ENCODE assay signal across 20 mouse cellular contexts in the genomic region with DNA sequence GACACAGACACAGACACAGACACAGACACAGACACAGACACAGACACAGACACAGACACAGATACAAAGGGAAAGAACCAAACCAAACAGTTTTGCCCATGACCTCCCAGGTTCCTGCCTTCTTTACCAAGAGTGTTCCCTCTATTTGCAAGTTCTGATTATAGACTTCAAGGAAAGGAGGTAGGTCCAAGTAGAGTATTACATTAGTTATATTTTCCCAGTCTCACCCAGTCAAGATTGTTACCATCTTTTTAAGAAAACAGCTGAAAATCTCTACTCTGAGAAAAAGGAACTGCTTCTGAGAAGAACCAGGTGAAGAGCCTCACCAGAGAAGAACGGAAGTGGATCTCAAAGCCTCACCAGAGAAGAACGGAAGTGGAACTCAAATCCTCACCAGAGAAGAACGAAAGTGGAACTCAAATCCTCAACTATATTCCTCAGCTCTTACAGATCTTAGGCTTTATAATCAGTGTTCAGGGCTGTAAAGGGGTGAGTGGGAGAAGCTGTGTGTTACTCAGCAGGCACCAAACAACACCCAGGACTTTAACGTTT.
DNase-seq lines count a peak whose midpoint lies in the region; ATAC-seq and TF ChIP-seq lines count a peak whose summit lies in the region.
"Had no signal": no experiment of that assay in that cellular context is flagged by ENCODE, and none has a peak within 500 bp of the region (broad histone marks: within the 10 kb centered on the region; RNA-seq: fewer than 3 reads in every experiment).

No protein-coding gene starts in this region.

- no peak overlapping the region for H3K27ac ChIP-seq in liver, adult 2 months (replicated peaks; ENCODE audit: insufficient read depth, low read depth, low read length)
- H3K27ac ChIP-seq in liver, embryonic 12.5 days, result no peak overlapping the region
- H3K27ac ChIP-seq in intestine, embryonic 15.5 days, result no peak overlapping the region
- H3K27ac ChIP-seq: embryonic facial prominence, embryonic 10.5 days; heart, embryonic 13.5 days; kidney, postnatal 0 days; limb, embryonic 12.5 days; neural tube, embryonic 13.5 days had no signal

- WGBS in liver, adult 2 months, result 87% methylated on average over 4 of the region's 4 CpGs
- WGBS in liver, embryonic 12.5 days (ENCODE audit: insufficient replicate concordance), result 64% methylated on average over 4 of the region's 4 CpGs
- 81% methylated on average over 4 of the region's 4 CpGs for WGBS in intestine, embryonic 15.5 days

- H3K27me3 ChIP-seq in liver, adult 2 months (ENCODE audit: control insufficient read depth, insufficient read depth, low read length), result no peaks in the 10 kb centered on the region
- no peaks in the 10 kb centered on the region for H3K27me3 ChIP-seq in liver, embryonic 12.5 days (replicated peaks)
- H3K27me3 ChIP-seq in intestine, embryonic 15.5 days (replicated peaks), result no peaks in the 10 kb centered on the region
- H3K27me3 ChIP-seq: heart, embryonic 13.5 days; limb, embryonic 12.5 days; neural tube, embryonic 13.5 days had no signal

- TF ChIP-seq CTCF in liver, adult 2 months (IDR thresholded peaks at IDR 0.05; ENCODE audit: low read depth, low read length), result no peak

- TF ChIP-seq POLR2A in liver, adult 2 months (IDR thresholded peaks at IDR 0.05; ENCODE audit: extremely low read depth, insufficient read depth, low read length), result no peak

- H3K4me1 ChIP-seq in liver, adult 2 months (ENCODE audit: control insufficient read depth, insufficient read depth, low read length), result no peaks in the 10 kb centered on the region
- H3K4me1 ChIP-seq in liver, embryonic 12.5 days, result no peaks in the 10 kb centered on the region
- H3K4me1 ChIP-seq in intestine, embryonic 15.5 days (replicated peaks), result no peaks in the 10 kb centered on the region
- H3K4me1 ChIP-seq: embryonic facial prominence, embryonic 10.5 days; heart, embryonic 13.5 days; limb, embryonic 12.5 days; neural tube, embryonic 13.5 days had no signal

- no peaks in the 10 kb centered on the region for H3K79me2 ChIP-seq in liver, adult 2 months (ENCODE audit: control insufficient read depth, insufficient read depth, low read length)

- H3K4me3 ChIP-seq in liver, adult 2 months (ENCODE audit: insufficient read depth, low read depth, low read length), result no peak overlapping the region
- H3K4me3 ChIP-seq in liver, embryonic 12.5 days, result no peak overlapping the region
- H3K4me3 ChIP-seq in intestine, embryonic 15.5 days (replicated peaks), result no peak overlapping the region
- H3K4me3 ChIP-seq: embryonic facial prominence, embryonic 10.5 days; erythroblast, embryonic 14.5 days; heart, embryonic 13.5 days; limb, embryonic 12.5 days; neural tube, embryonic 13.5 days had no signal

- no peak overlapping the region for H3K9ac ChIP-seq in liver, adult 2 months (ENCODE audit: low read depth, low read length)
- H3K9ac ChIP-seq in liver, embryonic 12.5 days, result no peak overlapping the region
- no peak overlapping the region for H3K9ac ChIP-seq in intestine, embryonic 15.5 days
- H3K9ac ChIP-seq: forebrain, postnatal 0 days; heart, embryonic 13.5 days; limb, embryonic 12.5 days; neural tube, embryonic 13.5 days had no signal

- DNase-seq in liver, adult 2 months (ENCODE audit: extremely low read depth, low read depth, low spot score), result peak; percentile 25
- peak; percentile 75 for DNase-seq in CD4-positive helper T cell, adult 2 months (ENCODE audit: low read depth, low spot score)
- peak; percentile 80 for DNase-seq in naive thymus-derived CD4-positive, alpha-beta T cell, adult 2 months (ENCODE audit: low read depth)
- DNase-seq in urinary bladder, postnatal 4 days (ENCODE audit: low spot score in 2 of 2), result no peak
- DNase-seq in heart, adult 8-10 months (ENCODE audit: low spot score), result no peak
- DNase-seq: adrenal gland, postnatal 10 days; cerebellum, adult 9-10 months; forebrain, postnatal 0 days; gastrocnemius, postnatal 36 days; heart, postnatal 4 days had no signal

- no peak for ATAC-seq in liver, embryonic 12.5 days
- ATAC-seq in common myeloid progenitor, adult 5-6 weeks (replicated peaks; ENCODE audit: low read depth, poor library complexity, severe bottlenecking), result peak; percentile 97
- no peak for ATAC-seq in intestine, embryonic 15.5 days
- ATAC-seq: forebrain, postnatal 0 days; midbrain, embryonic 16.5 days had no signal

- no peaks in the 10 kb centered on the region for H3K36me3 ChIP-seq in liver, adult 2 months (ENCODE audit: control insufficient read depth, insufficient read depth, low read length)
- no peaks in the 10 kb centered on the region for H3K36me3 ChIP-seq in liver, embryonic 12.5 days
- H3K36me3 ChIP-seq in intestine, embryonic 15.5 days, result no peaks in the 10 kb centered on the region
- H3K36me3 ChIP-seq: embryonic facial prominence, embryonic 10.5 days; heart, embryonic 13.5 days; limb, embryonic 12.5 days; neural tube, embryonic 13.5 days had no signal

- no peak overlapping the region for H3K4me2 ChIP-seq in liver, embryonic 12.5 days
- H3K4me2 ChIP-seq in intestine, embryonic 15.5 days (replicated peaks), result no peak overlapping the region
- H3K4me2 ChIP-seq: heart, embryonic 13.5 days; limb, embryonic 12.5 days; neural tube, embryonic 13.5 days had no signal

- no peaks in the 10 kb centered on the region for H3K9me3 ChIP-seq in liver, embryonic 12.5 days (replicated peaks)
- no peaks in the 10 kb centered on the region for H3K9me3 ChIP-seq in intestine, embryonic 15.5 days
- H3K9me3 ChIP-seq: embryonic facial prominence, embryonic 10.5 days; heart, embryonic 13.5 days; limb, embryonic 12.5 days; neural tube, embryonic 13.5 days had no signal

Comparison
In these comparisons a context has a peak if more than half of its experiments do, and no peak if none do; other contexts are left out.
1. DNase-seq: peak in liver, adult 2 months (single experiment), CD4-positive helper T cell, adult 2 months (single experiment) and naive thymus-derived CD4-positive, alpha-beta T cell, adult 2 months (single experiment); none in urinary bladder, postnatal 4 days (0 of 2) and heart, adult 8-10 months (single experiment).